Mouse (Mus musculus) midbrain, embryonic 12.5 days (tissue): ENCODE results near the gene Apoa2. TPM values are rescaled to one million over a fixed set of nuclear protein-coding genes. Genes with fewer than 3 reads are reported as not detected.

ENCODE experiments used
- ATAC-seq: fragments of 200-750 bp; cut with Nextera tagmentation; 2 replicates; pipeline ENCODE4 v1.8.0; 2017; ENCODE audit warnings: low read depth, moderate TSS enrichment, moderate library complexity; ENCODE audit not compliant: low FRiP score
- H3K27ac ChIP-seq: fragments of 300-500 bp; sonication (generic); replicated peaks from 2 replicates; pipeline ENCODE4 v1.5.1; 2016; ENCODE audit warnings: mild to moderate bottlenecking
- H3K27me3 ChIP-seq: fragments of 300-500 bp; sonication (generic); 2 replicates; pipeline ENCODE4 v1.6.1; 2016; ENCODE audit warnings: mild to moderate bottlenecking
- H3K36me3 ChIP-seq: fragments of 300-500 bp; sonication (generic); 2 replicates; pipeline ENCODE4 v1.6.1; 2016
- H3K4me1 ChIP-seq: fragments of 300-500 bp; sonication (generic); 2 replicates; pipeline ENCODE4 v1.6.1; 2016
- H3K4me2 ChIP-seq: fragments of 300-500 bp; sonication (generic); replicated peaks from 2 replicates; pipeline ENCODE4 v1.6.1; 2016; ENCODE audit warnings: mild to moderate bottlenecking, moderate library complexity
- H3K4me3 ChIP-seq: fragments of 300-500 bp; sonication (generic); 2 replicates; pipeline ENCODE4 v1.5.1; 2016; ENCODE audit warnings: mild to moderate bottlenecking
- H3K9ac ChIP-seq: fragments of 300-500 bp; sonication (generic); replicated peaks from 2 replicates; pipeline ENCODE4 v1.6.1; 2016; ENCODE audit warnings: mild to moderate bottlenecking, moderate library complexity
- H3K9me3 ChIP-seq: fragments of 300-500 bp; sonication (generic); 2 replicates; pipeline ENCODE4 v1.6.1; 2016; ENCODE audit warnings: mild to moderate bottlenecking
- WGBS: fragments of 180-500 bp; shearing (Covaris S2); methylation state at CpG from one replicate; pipeline ENCODE4 v1.1.7; 2016; 5-methylcytosine and 5-hydroxymethylcytosine counted together
- polyA plus RNA-seq: library from polyadenylated mRNA; unstranded; fragments of >200 nt; fragmentation: Nextera tagmentation; extraction: Ambion mirVana; gene quantifications from 2 replicates; pipeline ENCODE4 v1.2.1, GENCODE M21; 2016

Apoa2 gene
- polyA plus RNA-seq = 2.9 and 6.6 TPM in 2 replicates

- H3K27ac ChIP-seq = no peak within 1 kb of the TSS
- H3K9ac ChIP-seq = no peak within 1 kb of the TSS
- no peak within 1 kb of the TSS for H3K4me2 ChIP-seq
- H3K4me1 ChIP-seq = peaks cover 21% of the 10 kb centered on the region
- peaks cover 3% of the 10 kb centered on the region for H3K36me3 ChIP-seq
- 80% methylated on average over 5 of the region's 5 CpGs for WGBS
- no peak for ATAC-seq
- no peak within 1 kb of the TSS for H3K4me3 ChIP-seq
- H3K9me3 ChIP-seq = no peaks in the 10 kb centered on the region
- no peaks in the 10 kb centered on the region for H3K27me3 ChIP-seq
Observed at GRCm38 (mm10) chr1:171224857-171225256, at the start of gene Apoa2. Gene Apoa2 (plus strand): TSS chr1:171225054.

- no peak overlapping the region for H3K9ac ChIP-seq
- H3K36me3 ChIP-seq = no peaks in the 10 kb centered on the region
- no peak overlapping the region for H3K27ac ChIP-seq
- H3K4me3 ChIP-seq = no peak overlapping the region
- H3K27me3 ChIP-seq = no peaks in the 10 kb centered on the region
- H3K4me1 ChIP-seq = no peaks in the 10 kb centered on the region
- no peaks in the 10 kb centered on the region for H3K9me3 ChIP-seq
- no peak overlapping the region for H3K4me2 ChIP-seq
- ATAC-seq = no peak
- 83% methylated on average over 5 of the region's 5 CpGs for WGBS
Observed at GRCm38 (mm10) chr1:171179487-171180171, 45.2 kb upstream of the Apoa2 start.

- no peak overlapping the region for H3K9ac ChIP-seq
- ATAC-seq = no peak
- no peaks in the 10 kb centered on the region for H3K9me3 ChIP-seq
- peaks cover under 1% of the 10 kb centered on the region; the same call in 1 of the 2 replicates for H3K4me1 ChIP-seq
- no peak overlapping the region for H3K4me3 ChIP-seq
- no peak overlapping the region for H3K27ac ChIP-seq
- no peak overlapping the region for H3K4me2 ChIP-seq
- H3K27me3 ChIP-seq = no peaks in the 10 kb centered on the region
- H3K36me3 ChIP-seq = no peaks in the 10 kb centered on the region
- 86% methylated on average over 3 of the region's 3 CpGs for WGBS
Observed at GRCm38 (mm10) chr1:171183025-171183424, 41.8 kb upstream of the Apoa2 start.

- Histone ChIP-seq H3K4me1 (peaks cover 7% of the 10 kb centered on the region), H3K9me3 (no peaks in the 10 kb centered on the region), H3K36me3 (no peaks in the 10 kb centered on the region), H3K9ac (no peak overlapping the region), H3K4me2 (no peak overlapping the region), H3K27me3 (no peaks in the 10 kb centered on the region), H3K27ac (no peak overlapping the region), H3K4me3 (no peak overlapping the region)
- ATAC-seq = no peak
- WGBS = 72% methylated on average over 3 of the region's 3 CpGs
Observed at GRCm38 (mm10) chr1:171183620-171184019, 41.2 kb upstream of the Apoa2 start.

- 85% methylated on average over 7 of the region's 7 CpGs for WGBS
- ATAC-seq = no peak
Observed at GRCm38 (mm10) chr1:171184314-171184713, 40.5 kb upstream of the Apoa2 start.

GRCm38 (mm10) chr1:171185655-171186054 is 39.2 kb upstream of the Apoa2 start:
- no peaks in the 10 kb centered on the region for H3K36me3 ChIP-seq
- whole genome bisulfite sequencing = 71% methylated on average over 8 of the region's 8 CpGs
- H3K27ac ChIP-seq = no peak overlapping the region
- no peak for ATAC-seq
- no peaks in the 10 kb centered on the region for H3K9me3 ChIP-seq
- no peak overlapping the region for H3K4me2 ChIP-seq
- no peak overlapping the region for H3K9ac ChIP-seq
- peaks cover 3% of the 10 kb centered on the region for H3K27me3 ChIP-seq
- H3K4me3 ChIP-seq = no peak overlapping the region
- H3K4me1 ChIP-seq = peaks cover 20% of the 10 kb centered on the region

More at GRCm38 (mm10) chr1:171184314-171184713, 40.5 kb upstream of the Apoa2 start:
- Histone ChIP-seq H3K9me3 (no peaks in the 10 kb centered on the region), H3K4me3 (no peak overlapping the region), H3K27me3 (no peaks in the 10 kb centered on the region), H3K4me2 (no peak overlapping the region), H3K27ac (no peak overlapping the region), H3K36me3 (no peaks in the 10 kb centered on the region), H3K9ac (no peak overlapping the region), H3K4me1 (peaks cover 14% of the 10 kb centered on the region)

- no peak overlapping the region for H3K9ac ChIP-seq
- H3K9me3 ChIP-seq = no peaks in the 10 kb centered on the region
- H3K27me3 ChIP-seq = peaks cover 10% of the 10 kb centered on the region
- peaks cover 28% of the 10 kb centered on the region for H3K4me1 ChIP-seq
- WGBS = 17% methylated on average over 13 of the region's 13 CpGs
- H3K36me3 ChIP-seq = no peaks in the 10 kb centered on the region
- peak overlapping the region; percentile 39 for H3K27ac ChIP-seq
- H3K4me3 ChIP-seq = no peak overlapping the region
- H3K4me2 ChIP-seq = peak overlapping the region; percentile 11; the same call in 1 of the 2 replicates
- peak; percentile 53 for ATAC-seq
Observed at GRCm38 (mm10) chr1:171187851-171188700, 36.8 kb upstream of the Apoa2 start.

GRCm38 (mm10) chr1:171189046-171189445 is 35.8 kb upstream of the Apoa2 start:
- WGBS = 6% methylated on average over 8 of the region's 8 CpGs
- Histone ChIP-seq H3K36me3 (no peaks in the 10 kb centered on the region), H3K4me2 (peak overlapping the region; percentile 22), H3K4me1 (peaks cover 37% of the 10 kb centered on the region), H3K9me3 (no peaks in the 10 kb centered on the region), H3K9ac (no peak overlapping the region), H3K27me3 (peaks cover 13% of the 10 kb centered on the region), H3K27ac (peak overlapping the region; percentile 58), H3K4me3 (no peak overlapping the region)
- no peak for ATAC-seq

DNA sequence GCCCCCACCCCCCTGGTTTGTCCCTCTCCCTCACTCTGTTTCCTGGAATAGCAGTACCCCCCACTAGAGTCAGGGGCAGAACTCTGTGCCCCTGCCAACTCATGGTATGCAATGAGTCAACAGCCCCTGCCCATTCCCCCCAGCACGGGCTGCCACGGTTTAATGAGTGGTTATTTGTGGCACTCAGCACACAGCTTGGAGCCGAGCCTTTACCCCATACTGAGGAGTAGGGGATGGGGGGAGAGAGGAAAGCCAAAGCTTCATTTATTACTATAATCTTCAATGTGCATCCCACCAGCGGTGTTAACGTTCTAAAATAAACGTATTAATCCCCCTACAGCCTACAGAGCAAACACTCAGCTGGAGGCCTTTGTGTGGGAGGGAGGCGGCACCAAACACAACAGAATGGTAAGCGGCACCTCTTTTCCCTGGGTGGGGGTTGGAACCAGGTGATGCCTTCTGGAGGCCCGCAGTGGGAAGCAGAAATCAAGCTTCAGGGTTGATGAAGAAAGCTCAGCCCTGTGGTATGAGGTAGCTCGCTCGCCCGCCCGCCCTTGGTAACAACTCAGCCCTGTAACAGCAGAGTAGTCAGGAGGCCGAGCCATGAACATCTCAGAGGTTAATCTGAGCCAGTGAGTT is 35.3 kb upstream of the Apoa2 start:
- 16% methylated on average over 14 of the region's 14 CpGs for WGBS
- H3K4me2 ChIP-seq = peak overlapping the region; percentile 22
- H3K27me3 ChIP-seq = peaks cover 19% of the 10 kb centered on the region

GRCm38 (mm10) chr1:171190832-171191231 is 34.0 kb upstream of the Apoa2 start:
- Histone ChIP-seq H3K4me3 (no peak overlapping the region), H3K27ac (no peak overlapping the region), H3K4me2 (no peak overlapping the region), H3K9ac (no peak overlapping the region), H3K36me3 (no peaks in the 10 kb centered on the region), H3K4me1 (peaks cover 46% of the 10 kb centered on the region), H3K27me3 (peaks cover 31% of the 10 kb centered on the region), H3K9me3 (no peaks in the 10 kb centered on the region)
- WGBS = 96% methylated on average over 9 of the region's 9 CpGs
- ATAC-seq = no peak

More for the DNA sequence above, 35.3 kb upstream of the Apoa2 start:
- H3K9ac ChIP-seq = no peak overlapping the region
- H3K36me3 ChIP-seq = no peaks in the 10 kb centered on the region
- peak overlapping the region; percentile 58 for H3K27ac ChIP-seq
- no peaks in the 10 kb centered on the region for H3K9me3 ChIP-seq
- H3K4me3 ChIP-seq = no peak overlapping the region
- peaks cover 38% of the 10 kb centered on the region for H3K4me1 ChIP-seq
- ATAC-seq = peak; percentile 31; the same call in 1 of the 2 replicates

GRCm38 (mm10) chr1:171192283-171192682 is 32.6 kb upstream of the Apoa2 start:
- H3K27me3 ChIP-seq = peaks cover 39% of the 10 kb centered on the region
- H3K9me3 ChIP-seq = no peaks in the 10 kb centered on the region
- H3K27ac ChIP-seq = 0 out of 2 replicates have a peak overlapping the region, but pooled peaks have one; percentile 66
- no peak for ATAC-seq
- 48% methylated on average over 10 of the region's 10 CpGs for WGBS
- H3K36me3 ChIP-seq = no peaks in the 10 kb centered on the region
- peaks cover 51% of the 10 kb centered on the region for H3K4me1 ChIP-seq
- H3K4me3 ChIP-seq = no peak overlapping the region
- H3K4me2 ChIP-seq = peak overlapping the region; percentile 52; the same call in 1 of the 2 replicates
- no peak overlapping the region for H3K9ac ChIP-seq
